ENCODE assay signal across 22 mouse cellular contexts in the genomic region with DNA sequence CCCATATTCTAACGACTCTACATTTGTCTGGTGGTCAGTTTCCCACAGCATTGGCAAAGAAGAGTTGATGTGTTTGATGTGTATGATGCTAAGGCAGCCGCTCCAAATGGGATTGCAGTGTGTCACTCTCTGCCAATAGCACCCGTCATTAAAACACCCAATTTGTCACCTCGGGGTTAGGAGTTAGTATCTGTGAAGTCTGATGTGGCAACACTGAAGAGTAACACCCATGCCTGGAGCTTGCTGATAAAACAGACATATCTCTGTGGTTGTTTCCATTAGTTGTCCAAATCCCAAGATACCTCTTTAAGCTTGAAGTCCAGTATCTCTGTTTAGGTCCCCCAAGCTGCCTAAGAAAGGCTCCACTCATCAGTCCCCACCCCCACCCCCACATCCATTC.
"Had no signal": no experiment of that assay in that cellular context is flagged by ENCODE, and none has a peak within 500 bp of the region (broad histone marks: within the 10 kb centered on the region; RNA-seq: fewer than 3 reads in every experiment).

No protein-coding gene starts in this region.

- ATAC-seq: intestine, embryonic 15.5 days; lung, postnatal 0 days; midbrain, embryonic 15.5 days had no signal

- H3K4me3 ChIP-seq: intestine, embryonic 15.5 days; kidney, embryonic 15.5 days; limb, embryonic 12.5 days; limb, embryonic 15.5 days; midbrain, embryonic 12.5 days; midbrain, embryonic 15.5 days; neural tube, embryonic 12.5 days; neural tube, embryonic 15.5 days; stomach, embryonic 15.5 days had no signal

- H3K9ac ChIP-seq: intestine, embryonic 15.5 days; kidney, embryonic 15.5 days; limb, embryonic 12.5 days; limb, embryonic 15.5 days; lung, embryonic 14.5 days; midbrain, embryonic 12.5 days; midbrain, embryonic 15.5 days; neural tube, embryonic 12.5 days; neural tube, embryonic 15.5 days; stomach, embryonic 15.5 days had no signal

- H3K4me2 ChIP-seq: intestine, embryonic 15.5 days; kidney, embryonic 15.5 days; limb, embryonic 12.5 days; limb, embryonic 15.5 days; lung, embryonic 14.5 days; midbrain, embryonic 12.5 days; midbrain, embryonic 15.5 days; neural tube, embryonic 12.5 days; neural tube, embryonic 15.5 days; stomach, embryonic 15.5 days had no signal

- H3K4me1 ChIP-seq: intestine, embryonic 15.5 days; limb, embryonic 12.5 days; limb, embryonic 15.5 days; neural tube, embryonic 12.5 days; stomach, embryonic 15.5 days had no signal

- H3K27me3 ChIP-seq: intestine, embryonic 15.5 days; kidney, embryonic 15.5 days; limb, embryonic 15.5 days; midbrain, embryonic 12.5 days; midbrain, embryonic 15.5 days; neural tube, embryonic 12.5 days; neural tube, embryonic 15.5 days; stomach, embryonic 15.5 days had no signal

- H3K27ac ChIP-seq: intestine, embryonic 15.5 days; kidney, embryonic 15.5 days; limb, embryonic 12.5 days; limb, embryonic 15.5 days; midbrain, embryonic 12.5 days; midbrain, embryonic 15.5 days; neural tube, embryonic 12.5 days; neural tube, embryonic 15.5 days; stomach, embryonic 15.5 days had no signal

- DNase-seq: kidney, adult 11 months; kidney, adult 8-10 months; kidney, postnatal 10 days; kidney, postnatal 36 days; left cerebral cortex, postnatal 4 days; lung, embryonic 14.5 days; lung, postnatal 36 days; retina, postnatal 1 day; right cerebral cortex, postnatal 25 days; spleen, adult 18-20 months; thymus, adult 18-20 months; thymus, postnatal 36 days had no signal

- H3K9me3 ChIP-seq: intestine, embryonic 15.5 days; kidney, embryonic 15.5 days; limb, embryonic 12.5 days; limb, embryonic 15.5 days; midbrain, embryonic 12.5 days; midbrain, embryonic 15.5 days; neural tube, embryonic 12.5 days; neural tube, embryonic 15.5 days; stomach, embryonic 15.5 days had no signal

- H3K36me3 ChIP-seq: intestine, embryonic 15.5 days; kidney, embryonic 15.5 days; limb, embryonic 12.5 days; limb, embryonic 15.5 days; midbrain, embryonic 12.5 days; midbrain, embryonic 15.5 days; neural tube, embryonic 12.5 days; neural tube, embryonic 15.5 days; stomach, embryonic 15.5 days had no signal
